ENCODE assay signal across 20 mouse cellular contexts in the genomic region with DNA sequence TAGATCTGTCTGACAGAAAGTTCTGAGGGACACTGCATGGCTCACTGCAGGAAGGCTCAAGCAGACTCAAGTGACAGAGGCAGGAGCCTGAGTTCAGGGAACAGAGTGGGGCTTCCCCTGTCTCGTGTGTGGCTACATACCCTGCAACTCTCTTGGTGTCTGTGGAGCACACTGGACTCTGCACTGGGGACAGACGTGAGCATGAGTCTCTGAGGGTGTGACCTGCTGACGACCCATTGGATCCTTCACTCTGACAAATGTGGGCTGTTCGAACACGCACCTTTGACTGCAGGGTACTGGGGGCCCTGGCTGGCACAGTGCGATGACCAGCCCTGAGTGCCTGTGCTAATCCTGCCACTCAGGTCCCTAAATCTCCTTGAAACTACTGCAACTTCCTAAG.
"Had no signal": no experiment of that assay in that cellular context is flagged by ENCODE, and none has a peak within 500 bp of the region (broad histone marks: within the 10 kb centered on the region; RNA-seq: fewer than 3 reads in every experiment).

No protein-coding gene starts in this region.

- H3K4me1 ChIP-seq: limb, embryonic 10.5 days; limb, embryonic 13.5 days; liver, embryonic 12.5 days; liver, embryonic 15.5 days; lung, embryonic 15.5 days had no signal

- H3K27ac ChIP-seq: layer of hippocampus, adult 2 months; limb, embryonic 10.5 days; limb, embryonic 13.5 days; liver, embryonic 12.5 days; liver, embryonic 15.5 days; lung, embryonic 15.5 days; midbrain, embryonic 12.5 days; midbrain, embryonic 15.5 days had no signal

- H3K4me3 ChIP-seq: layer of hippocampus, adult 2 months; limb, embryonic 10.5 days; limb, embryonic 13.5 days; liver, embryonic 12.5 days; liver, embryonic 15.5 days; lung, embryonic 15.5 days; midbrain, embryonic 12.5 days; midbrain, embryonic 15.5 days; myocyte had no signal

- DNase-seq: kidney, adult 18-20 months; kidney, adult 9 months; kidney, postnatal 14 days; layer of hippocampus, adult 9-11 months; liver; lung, adult 18-20 months; lung, postnatal 10 days; lung, postnatal 4 days; thymus, adult 2 months; thymus, postnatal 14 days; thymus, postnatal 4 days had no signal

- H3K36me3 ChIP-seq: limb, embryonic 10.5 days; limb, embryonic 13.5 days; liver, embryonic 12.5 days; liver, embryonic 15.5 days; lung, embryonic 15.5 days; midbrain, embryonic 12.5 days; midbrain, embryonic 15.5 days had no signal

- H3K9ac ChIP-seq: limb, embryonic 13.5 days; liver, embryonic 12.5 days; liver, embryonic 15.5 days; lung, embryonic 15.5 days; midbrain, embryonic 12.5 days; midbrain, embryonic 15.5 days had no signal

- H3K9me3 ChIP-seq: limb, embryonic 10.5 days; limb, embryonic 13.5 days; liver, embryonic 12.5 days; liver, embryonic 15.5 days; lung, embryonic 15.5 days; midbrain, embryonic 12.5 days; midbrain, embryonic 15.5 days had no signal

- ATAC-seq: liver, embryonic 12.5 days; midbrain, embryonic 15.5 days had no signal

- H3K27me3 ChIP-seq: limb, embryonic 13.5 days; liver, embryonic 12.5 days; liver, embryonic 15.5 days; lung, embryonic 15.5 days; midbrain, embryonic 12.5 days; midbrain, embryonic 15.5 days had no signal

- H3K4me2 ChIP-seq: limb, embryonic 13.5 days; liver, embryonic 12.5 days; liver, embryonic 15.5 days; lung, embryonic 15.5 days; midbrain, embryonic 12.5 days; midbrain, embryonic 15.5 days had no signal
